Mouse (Mus musculus) cortical plate, adult 2 months (tissue): ENCODE measurements around the gene Atf6b.

ENCODE experiments used
- CTCF ChIP-seq: fragments of 200-500 bp; IDR thresholded peaks from 2 replicates; pipeline ENCODE4 v1.5.1; 2011; ENCODE audit warnings: mild to moderate bottlenecking, control low read depth, low read length; ENCODE audit not compliant: insufficient read depth; ENCODE audit errors: extremely low read depth
- POLR2A ChIP-seq: fragments of 200-500 bp; IDR thresholded peaks from 2 replicates; pipeline ENCODE4 v1.6.1; 2011; ENCODE audit warnings: mild to moderate bottlenecking, low read length, control low read depth; ENCODE audit not compliant: insufficient read depth; ENCODE audit errors: extremely low read depth

DNA sequence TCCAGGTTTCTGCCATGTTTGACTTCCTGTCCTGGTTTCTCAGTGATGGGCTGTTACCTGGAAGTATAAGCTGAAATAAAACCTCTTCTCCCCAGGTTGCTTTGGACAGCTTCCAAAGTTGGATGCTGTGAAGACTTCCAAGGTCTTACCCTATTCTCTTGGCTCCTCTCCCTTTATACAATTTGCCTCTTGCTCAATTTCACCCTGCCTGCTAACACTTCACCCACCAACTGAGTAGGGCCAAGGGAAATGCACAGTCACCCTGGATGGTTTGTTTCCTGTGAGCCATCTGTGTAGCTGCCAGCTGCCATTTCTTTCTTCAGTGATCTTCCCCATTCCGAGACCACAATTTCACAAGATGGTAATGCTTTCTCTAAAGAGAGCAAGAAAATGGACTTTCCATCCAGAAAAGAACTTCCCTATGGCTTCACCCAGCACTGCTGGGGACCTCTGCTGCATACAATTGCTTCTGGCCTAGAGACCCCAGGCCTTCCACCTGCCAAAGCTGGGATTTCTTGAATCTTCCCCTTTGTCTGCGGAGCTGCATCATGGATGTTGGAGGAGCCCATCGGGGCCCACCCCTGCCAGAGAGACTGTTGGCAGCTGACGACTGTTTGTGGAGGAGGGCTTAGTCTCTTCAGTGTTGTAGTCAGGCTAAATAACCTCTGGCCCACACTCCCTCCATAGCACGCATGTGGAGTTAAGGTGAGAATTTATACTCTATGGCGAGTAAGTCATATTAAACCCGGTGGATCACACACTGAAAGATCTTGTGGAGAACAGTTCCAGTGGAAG lies 7.3 kb upstream of the Atf6b start:
- TF ChIP-seq CTCF (no peak), POLR2A (no peak)
